Mouse (Mus musculus) liver, postnatal 0 days (tissue): ENCODE measurements around the gene Prm3. TPM values are rescaled to one million over a fixed set of nuclear protein-coding genes. Genes with fewer than 3 reads are reported as not detected.

ENCODE experiments used
- ATAC-seq: fragments of 200-750 bp; cut with Nextera tagmentation; 2 replicates; pipeline ENCODE4 v1.8.0; 2017; ENCODE audit warnings: mild to moderate bottlenecking, moderate library complexity
- DNase-seq: peaks from one replicate; pipeline ENCODE4 v3.0.0-alpha.2; 2016
- H3K27ac ChIP-seq: fragments of 300-500 bp; sonication (generic); 2 replicates; pipeline ENCODE4 v1.5.1; 2014; ENCODE audit warnings: antibody characterized with exemption, moderate library complexity, mild to moderate bottlenecking, low read depth
- H3K27me3 ChIP-seq: fragments of 300-500 bp; sonication (generic); 2 replicates; pipeline ENCODE4 v1.6.1; 2014; ENCODE audit warnings: low read length, control low read depth, mixed read lengths; ENCODE audit not compliant: insufficient read depth
- H3K36me3 ChIP-seq: fragments of 300-500 bp; sonication (generic); replicated peaks from 2 replicates; pipeline ENCODE4 v1.6.1; 2014; ENCODE audit warnings: mild to moderate bottlenecking, control low read depth, low read length, moderate library complexity, mixed read lengths; ENCODE audit not compliant: insufficient read depth
- H3K4me1 ChIP-seq: fragments of 300-500 bp; sonication (generic); 2 replicates; pipeline ENCODE4 v1.6.1; 2014; ENCODE audit warnings: antibody characterized with exemption, mild to moderate bottlenecking, control low read depth; ENCODE audit not compliant: insufficient read depth
- H3K4me2 ChIP-seq: fragments of 300-500 bp; sonication (generic); 2 replicates; pipeline ENCODE4 v1.6.1; 2014; ENCODE audit warnings: low read depth, mild to moderate bottlenecking, low read length, moderate library complexity, mixed read lengths
- H3K4me3 ChIP-seq: fragments of 300-500 bp; sonication (generic); 2 replicates; pipeline ENCODE4 v1.5.1; 2014; ENCODE audit warnings: low read depth, low read length
- H3K9ac ChIP-seq: fragments of 300-500 bp; sonication (generic); replicated peaks from 2 replicates; pipeline ENCODE4 v1.6.1; 2014; ENCODE audit warnings: mild to moderate bottlenecking, moderate library complexity
- H3K9me3 ChIP-seq: fragments of 300-500 bp; sonication (generic); 2 replicates; pipeline ENCODE4 v1.6.1; 2016; ENCODE audit warnings: mild to moderate bottlenecking, control low read depth, low read length, mixed read lengths
- CTCF ChIP-seq: sonication (generic); IDR thresholded peaks from 2 replicates; pipeline ENCODE4 v1.5.1; 2016; ENCODE audit warnings: antibody characterized with exemption, low read depth
- EP300 ChIP-seq: IDR thresholded peaks from 2 replicates; pipeline ENCODE4 v1.6.1; 2016; ENCODE audit warnings: antibody characterized with exemption, low read depth, mild to moderate bottlenecking
- WGBS: fragments of 180-500 bp; shearing (Covaris S2); extraction: QIAGEN DNeasy Blood & Tissue Kit; methylation state at CpG from one replicate; pipeline ENCODE4 v1.1.7; 2014; ENCODE audit not compliant: insufficient replicate concordance; 5-methylcytosine and 5-hydroxymethylcytosine counted together
- polyA plus RNA-seq: library from polyadenylated mRNA; unstranded; fragments of >200 nt; fragmentation: Nextera tagmentation; extraction: Ambion mirVana; gene quantifications from 2 replicates; pipeline ENCODE4 v1.2.1, GENCODE M21; 2015

The Prm3 gene
- polyA plus RNA-seq, 1 experiment from 2014 or later: not detected

DNA sequence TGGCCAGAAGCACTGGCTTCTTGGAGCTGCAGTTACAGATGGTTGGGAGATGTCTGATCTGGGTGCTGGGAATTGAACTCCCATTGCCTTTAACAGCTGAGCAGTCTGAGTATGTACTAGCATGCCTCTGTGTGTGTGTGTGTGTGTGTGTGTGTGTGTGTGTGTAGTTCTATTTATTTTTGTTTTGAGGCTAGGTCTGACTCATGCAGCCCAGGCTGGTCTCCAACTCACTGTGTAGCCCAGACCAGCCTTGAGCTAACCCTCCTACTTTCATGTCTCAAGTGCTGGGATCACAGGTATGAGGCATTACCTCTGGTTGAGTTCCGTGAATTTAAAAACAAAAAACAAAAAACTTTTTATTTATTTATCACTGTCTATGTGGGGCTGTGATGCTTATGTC, 33.8 kb upstream of the Prm3 start:
- no peak overlapping the region for H3K4me2 ChIP-seq
- H3K4me1 ChIP-seq: no peaks in the 10 kb centered on the region
- H3K27me3 ChIP-seq: no peaks in the 10 kb centered on the region
- H3K9me3 ChIP-seq: no peaks in the 10 kb centered on the region
- H3K9ac ChIP-seq: no peak overlapping the region
- TF ChIP-seq EP300 (no peak), CTCF (no peak)
- H3K36me3 ChIP-seq: no peaks in the 10 kb centered on the region
- ATAC-seq: no peak
- no peak overlapping the region for H3K27ac ChIP-seq
- H3K4me3 ChIP-seq: no peak overlapping the region
- WGBS: 74% methylated on average over 1 of the region's 1 CpGs
- DNase-seq: no peak

DNA sequence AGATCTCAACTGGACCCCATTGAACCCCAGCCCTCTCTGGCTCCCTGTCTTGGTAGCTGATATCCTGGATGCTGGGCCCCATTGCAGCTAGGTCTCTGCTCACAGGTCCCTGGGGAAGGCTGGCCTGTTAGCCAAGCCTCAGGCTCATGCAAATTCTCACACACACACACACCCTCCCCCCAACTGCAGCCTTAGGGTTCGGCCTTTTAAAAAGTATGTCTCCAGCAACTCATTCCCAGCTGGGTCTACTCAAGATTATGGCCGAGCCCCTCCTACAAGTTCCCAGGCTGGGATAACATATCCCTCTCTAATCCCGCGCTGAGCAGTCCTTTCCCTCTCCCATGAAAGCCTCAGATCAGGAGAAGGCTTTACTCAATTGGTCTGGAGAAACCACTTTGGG, 30.7 kb upstream of the Prm3 start:
- WGBS: 74% methylated on average over 4 of the region's 4 CpGs
- Histone ChIP-seq H3K9ac (no peak overlapping the region), H3K36me3 (no peaks in the 10 kb centered on the region), H3K27ac (no peak overlapping the region), H3K9me3 (no peaks in the 10 kb centered on the region), H3K4me2 (0 out of 2 replicates have a peak overlapping the region, but pooled peaks have one; percentile 26), H3K4me1 (no peaks in the 10 kb centered on the region), H3K4me3 (no peak overlapping the region), H3K27me3 (no peaks in the 10 kb centered on the region)
- DNase-seq: no peak
- TF ChIP-seq EP300 (no peak), CTCF (no peak)
- no peak for ATAC-seq

DNA sequence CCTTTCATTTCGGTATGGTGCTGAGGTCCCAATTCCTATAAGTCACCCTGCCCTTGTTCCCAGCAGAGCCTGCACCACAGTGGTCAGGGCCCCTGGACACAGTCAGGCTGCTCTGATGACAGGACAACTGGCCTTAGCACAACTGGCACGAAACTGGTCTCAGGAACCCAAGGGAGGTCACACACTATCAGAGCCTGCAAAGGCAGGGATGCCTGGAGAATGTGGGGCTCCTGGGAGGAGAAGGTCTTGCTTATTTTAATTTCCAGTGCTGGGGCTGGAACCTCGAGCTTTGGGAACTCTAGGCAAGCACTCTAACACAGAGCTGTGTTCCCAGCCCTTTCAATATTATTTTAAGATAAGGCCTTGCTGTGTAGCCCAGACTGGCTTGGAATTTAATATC, 29.3 kb upstream of the Prm3 start:
- Histone ChIP-seq H3K4me2 (no peak overlapping the region), H3K27me3 (no peaks in the 10 kb centered on the region), H3K36me3 (no peaks in the 10 kb centered on the region), H3K27ac (no peak overlapping the region), H3K4me3 (no peak overlapping the region), H3K9ac (no peak overlapping the region), H3K4me1 (peaks cover 2% of the 10 kb centered on the region; the same call in 1 of the 2 replicates), H3K9me3 (no peaks in the 10 kb centered on the region)
- DNase-seq: no peak
- TF ChIP-seq EP300 (no peak), CTCF (no peak)
- ATAC-seq: no peak
- 64% methylated on average over 3 of the region's 3 CpGs for WGBS

DNA sequence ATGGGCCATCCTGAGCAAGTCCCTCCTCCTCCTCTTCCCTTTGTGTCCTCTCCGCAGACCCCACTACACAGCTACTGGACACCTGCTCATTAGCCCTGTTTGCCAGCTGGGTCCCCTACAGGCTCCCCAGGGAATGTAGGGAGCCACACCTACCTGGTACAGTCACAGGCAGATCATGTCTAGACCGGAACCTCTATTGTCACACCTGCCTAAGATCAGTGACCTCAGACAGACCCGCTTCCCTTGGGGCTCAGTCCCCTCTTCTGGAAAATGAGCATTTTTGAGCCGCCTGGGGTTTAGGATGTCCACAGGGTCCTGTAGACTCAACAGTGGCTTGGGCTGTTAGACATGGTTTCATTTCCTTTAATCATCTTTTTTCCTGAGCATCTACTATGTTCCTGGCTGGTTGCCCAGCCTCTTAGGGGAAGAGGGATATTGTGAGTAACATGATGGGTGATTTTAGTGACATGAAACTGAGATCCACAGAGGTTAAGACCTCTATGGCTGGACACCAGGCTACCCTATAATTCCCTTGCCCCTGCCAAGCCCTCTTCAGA, 27.9 kb upstream of the Prm3 start:
- no peak for DNase-seq
- Histone ChIP-seq H3K9ac (no peak overlapping the region), H3K27ac (no peak overlapping the region), H3K4me3 (no peak overlapping the region), H3K27me3 (no peaks in the 10 kb centered on the region), H3K9me3 (no peaks in the 10 kb centered on the region), H3K4me1 (peaks cover 12% of the 10 kb centered on the region), H3K36me3 (no peaks in the 10 kb centered on the region), H3K4me2 (no peak overlapping the region)
- ATAC-seq: peak; percentile 40; the same call in 1 of the 2 replicates
- TF ChIP-seq CTCF (no peak), EP300 (no peak)
- WGBS: 83% methylated on average over 4 of the region's 4 CpGs

DNA sequence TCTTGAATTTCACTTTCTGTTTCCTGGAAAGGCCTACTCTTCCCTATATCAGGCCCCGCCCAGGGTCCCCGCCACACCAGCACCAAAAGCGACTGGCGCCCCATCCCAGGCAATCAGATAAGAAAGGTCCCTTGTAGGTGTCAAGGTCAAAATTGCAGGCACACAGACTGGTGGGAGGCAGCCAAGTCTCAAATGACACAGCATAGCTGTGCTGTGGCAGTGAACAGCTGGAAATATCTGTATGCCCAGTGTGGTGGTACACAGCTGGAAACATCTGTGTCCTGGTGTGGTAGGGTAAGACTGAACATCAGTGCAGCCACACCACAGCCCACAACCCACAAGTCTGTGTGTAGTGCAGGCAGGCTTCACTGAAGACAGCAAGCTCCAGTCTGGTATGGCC, 24.1 kb upstream of the Prm3 start:
- ATAC-seq: peak; percentile 25; the same call in 1 of the 2 replicates
- no peaks in the 10 kb centered on the region for H3K9me3 ChIP-seq
- no peak overlapping the region for H3K4me3 ChIP-seq
- no peaks in the 10 kb centered on the region for H3K36me3 ChIP-seq
- TF ChIP-seq EP300 (no peak), CTCF (no peak)
- 38% methylated on average over 4 of the region's 4 CpGs for WGBS
- peaks cover 12% of the 10 kb centered on the region for H3K4me1 ChIP-seq
- no peak overlapping the region for H3K4me2 ChIP-seq
- H3K27me3 ChIP-seq: no peaks in the 10 kb centered on the region
- no peak for DNase-seq
- no peak overlapping the region for H3K27ac ChIP-seq
- no peak overlapping the region for H3K9ac ChIP-seq

DNA sequence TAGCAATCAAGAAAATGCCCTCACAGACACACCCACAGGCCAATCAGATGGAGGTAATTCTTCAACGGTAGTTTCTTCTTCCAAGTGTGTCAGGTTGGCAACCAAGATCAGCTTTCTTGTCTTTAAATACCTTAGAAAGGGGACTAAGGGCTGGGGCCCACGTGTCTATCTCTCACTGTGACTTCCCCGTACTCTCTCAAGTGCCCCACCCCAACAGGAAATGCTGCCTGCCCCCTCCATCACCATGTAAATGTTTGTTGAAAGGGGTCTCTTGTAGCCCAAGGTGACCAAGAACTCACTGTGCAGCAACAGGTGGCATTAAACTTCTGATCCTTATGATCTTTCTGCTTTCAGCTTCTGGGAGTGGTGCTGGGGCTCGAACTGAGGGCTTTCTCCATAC, 23.0 kb upstream of the Prm3 start:
- H3K9me3 ChIP-seq: no peaks in the 10 kb centered on the region
- TF ChIP-seq CTCF: no peak
- no peak for TF ChIP-seq EP300
- no peaks in the 10 kb centered on the region for H3K27me3 ChIP-seq
- DNase-seq (no peak), ATAC-seq (no peak)
- H3K4me3 ChIP-seq: no peak overlapping the region
- H3K4me1 ChIP-seq: peaks cover 12% of the 10 kb centered on the region
- no peak overlapping the region for H3K9ac ChIP-seq
- H3K27ac ChIP-seq: no peak overlapping the region
- no peak overlapping the region for H3K4me2 ChIP-seq
- WGBS: 60% methylated on average over 4 of the region's 4 CpGs
- no peaks in the 10 kb centered on the region for H3K36me3 ChIP-seq
